Mouse (Mus musculus): Measurements from ENCODE around the gene Kctd10. TPM values are rescaled to one million over a fixed set of nuclear protein-coding genes. Genes with fewer than 3 reads are reported as not detected.
A peak's percentile ranks its signal among the peaks of the same experiment; 100 is the strongest.

Gene Kctd10
- polyA plus RNA-seq, 1 experiment from 2014 or later = 96.4 TPM

DNA sequence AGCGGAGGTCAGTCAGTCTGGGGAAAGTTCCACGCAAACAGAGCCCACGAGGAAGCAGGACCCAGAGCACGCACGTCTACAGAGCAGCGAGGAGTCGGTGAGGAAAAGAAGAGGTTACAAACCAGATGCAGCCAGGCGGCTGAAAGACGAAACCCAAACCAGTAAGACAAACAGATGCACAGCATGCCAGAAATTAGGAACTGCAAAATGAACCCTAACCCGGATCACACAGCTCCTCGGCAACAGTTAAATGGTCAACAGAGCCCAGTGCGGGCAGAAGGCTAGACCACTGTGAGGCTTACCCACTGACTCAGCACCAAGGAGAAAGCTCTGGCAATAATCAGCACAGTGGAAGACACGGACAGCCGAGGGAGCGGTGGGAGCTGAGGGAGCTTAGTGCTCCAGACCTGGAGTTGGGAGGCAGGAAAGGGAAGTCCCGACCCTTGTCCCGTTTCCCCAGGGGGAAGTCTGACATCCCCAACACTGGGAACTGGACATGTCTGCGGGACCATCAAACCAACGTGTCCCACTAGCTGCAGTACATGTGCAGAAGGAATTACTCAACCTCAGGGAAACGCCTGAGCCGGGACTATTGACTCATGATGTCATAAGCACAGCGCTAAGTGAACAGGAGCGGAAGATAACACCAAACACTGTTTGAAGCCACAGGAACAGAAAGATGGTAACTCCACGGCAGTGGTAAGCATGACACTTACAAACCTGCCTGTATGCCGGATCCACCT is 8.4 kb downstream of the Kctd10 start:
- peak; percentile 61 for TF ChIP-seq EP300 (optimal IDR thresholded peaks at IDR 0.05)
- TF ChIP-seq CTCF (IDR thresholded peaks at IDR 0.05; ENCODE audit: low read depth) = no peak
- no peaks in the 10 kb centered on the region for H3K27me3 ChIP-seq (ENCODE audit: control insufficient read depth, insufficient read depth, low read length)
- peaks cover 37% of the 10 kb centered on the region for H3K4me1 ChIP-seq (replicated peaks; ENCODE audit: control insufficient read depth, insufficient read depth)
- peak; percentile 38 for ATAC-seq (ENCODE audit: low FRiP score, low TSS enrichment)
- no peaks in the 10 kb centered on the region for H3K9me3 ChIP-seq (ENCODE audit: control insufficient read depth, low read length)
- peak; percentile 59 for DNase-seq (ENCODE audit: low spot score)
- H3K9ac ChIP-seq (ENCODE audit: low read length) = 0 out of 2 replicates have a peak overlapping the region, but pooled peaks have one; percentile 36
- WGBS = 40% methylated on average over 25 of the region's 25 CpGs
- peak overlapping the region; percentile 32; the same call in 1 of the 2 replicates for H3K4me2 ChIP-seq (replicated peaks; ENCODE audit: low read depth)
- H3K4me3 ChIP-seq (ENCODE audit: low read depth, low read length) = no peak overlapping the region
- H3K27ac ChIP-seq (replicated peaks) = peak overlapping the region; percentile 95
- H3K36me3 ChIP-seq (ENCODE audit: control insufficient read depth, insufficient read depth, low read length) = peaks cover 28% of the 10 kb centered on the region

DNA sequence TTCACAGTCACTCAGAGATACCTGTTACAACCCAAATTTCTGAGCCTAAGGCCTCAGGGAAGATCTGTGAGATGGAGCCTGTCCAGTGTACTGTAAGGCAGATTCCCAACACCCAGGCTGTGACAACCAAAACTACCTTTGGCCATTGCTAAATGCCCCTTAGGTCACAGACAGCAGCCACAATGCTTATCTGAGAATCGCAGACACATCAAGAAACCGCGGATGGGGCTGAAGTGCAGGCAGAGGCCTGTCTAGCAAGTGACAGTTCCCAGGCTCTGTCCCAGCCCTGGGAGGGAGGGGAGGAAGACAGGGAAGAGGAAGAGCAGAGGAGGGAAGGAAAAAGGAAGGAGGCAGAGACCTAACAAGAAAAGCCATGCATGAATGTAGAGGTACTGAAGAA is 9.0 kb downstream of the Kctd10 start:
- no peak for TF ChIP-seq CTCF (IDR thresholded peaks at IDR 0.05; ENCODE audit: low read depth)
- TF ChIP-seq EP300 (optimal IDR thresholded peaks at IDR 0.05) = no peak
- WGBS = 34% methylated on average over 3 of the region's 3 CpGs
- peaks cover 37% of the 10 kb centered on the region for H3K4me1 ChIP-seq (replicated peaks; ENCODE audit: control insufficient read depth, insufficient read depth)
- H3K27ac ChIP-seq (replicated peaks) = peak overlapping the region; percentile 95
- DNase-seq (ENCODE audit: low spot score) (no peak), ATAC-seq (ENCODE audit: low FRiP score, low TSS enrichment) (no peak)
- H3K4me2 ChIP-seq (replicated peaks; ENCODE audit: low read depth) = peak overlapping the region; percentile 32
- no peak overlapping the region for H3K4me3 ChIP-seq (ENCODE audit: low read depth, low read length)
- H3K27me3 ChIP-seq (ENCODE audit: control insufficient read depth, insufficient read depth, low read length) = no peaks in the 10 kb centered on the region
- H3K9ac ChIP-seq (ENCODE audit: low read length) = peak overlapping the region; percentile 36; the same call in 1 of the 2 replicates
- H3K9me3 ChIP-seq (ENCODE audit: control insufficient read depth, low read length) = no peaks in the 10 kb centered on the region
- H3K36me3 ChIP-seq (ENCODE audit: control insufficient read depth, insufficient read depth, low read length) = peaks cover 32% of the 10 kb centered on the region

DNA sequence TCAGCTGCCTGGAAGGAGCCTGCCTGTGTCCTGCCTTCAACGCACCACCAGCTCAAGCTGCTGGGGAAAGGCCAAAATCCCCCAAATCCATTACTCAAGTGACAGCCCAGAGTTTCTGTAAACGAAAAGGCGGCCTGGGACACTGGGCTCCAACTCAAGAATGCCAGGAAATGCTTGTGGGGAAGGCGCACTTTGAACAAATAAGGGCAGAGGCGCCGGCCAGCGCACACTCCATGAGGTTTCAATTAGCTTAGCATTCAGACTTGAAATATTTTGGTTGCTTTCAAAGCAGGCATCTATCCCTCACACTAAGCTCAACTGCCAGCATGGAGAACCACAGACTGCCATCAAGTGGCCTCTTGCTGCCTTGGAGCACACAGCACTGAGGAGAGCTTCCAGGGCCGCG is 9.9 kb downstream of the Kctd10 start:
- Histone ChIP-seq H3K4me2 (replicated peaks; ENCODE audit: low read depth) (peak overlapping the region; percentile 32), H3K4me3 (ENCODE audit: low read depth, low read length) (no peak overlapping the region), H3K36me3 (ENCODE audit: control insufficient read depth, insufficient read depth, low read length) (peaks cover 36% of the 10 kb centered on the region), H3K9ac (ENCODE audit: low read length) (peak overlapping the region; percentile 36; the same call in 1 of the 2 replicates), H3K9me3 (ENCODE audit: control insufficient read depth, low read length) (no peaks in the 10 kb centered on the region), H3K27me3 (ENCODE audit: control insufficient read depth, insufficient read depth, low read length) (no peaks in the 10 kb centered on the region), H3K27ac (replicated peaks) (peak overlapping the region; percentile 95), H3K4me1 (replicated peaks; ENCODE audit: control insufficient read depth, insufficient read depth) (peaks cover 39% of the 10 kb centered on the region)
- DNase-seq (ENCODE audit: low spot score) (peak; percentile 63), ATAC-seq (ENCODE audit: low FRiP score, low TSS enrichment) (peak; percentile 47; the same call in 1 of the 2 replicates)
- TF ChIP-seq EP300 (optimal IDR thresholded peaks at IDR 0.05) = peak; percentile 71
- TF ChIP-seq CTCF (IDR thresholded peaks at IDR 0.05; ENCODE audit: low read depth) = peak; percentile 64
- WGBS = 23% methylated on average over 9 of the region's 9 CpGs

DNA sequence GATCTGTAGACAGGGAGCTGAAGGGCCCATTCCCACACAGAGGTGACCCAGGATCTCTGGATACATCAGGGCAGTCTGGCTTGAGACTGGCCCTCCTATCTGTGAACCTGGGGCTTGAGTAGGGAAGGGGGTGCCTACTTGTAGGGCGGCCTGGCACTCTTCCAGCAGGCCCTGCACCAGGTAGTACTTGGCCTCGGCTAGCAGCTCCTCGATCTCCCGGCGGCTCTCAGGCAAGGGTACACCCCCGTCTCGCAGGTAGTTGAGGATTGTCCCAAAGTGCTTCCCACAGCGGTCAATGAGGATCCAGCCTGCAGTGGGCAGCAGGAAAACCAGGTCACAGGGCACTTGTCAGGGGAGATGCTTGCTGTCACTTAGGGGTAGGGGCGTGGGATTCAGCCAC is 10.4 kb downstream of the Kctd10 start:
- Histone ChIP-seq H3K36me3 (ENCODE audit: control insufficient read depth, insufficient read depth, low read length) (peaks cover 33% of the 10 kb centered on the region), H3K4me1 (replicated peaks; ENCODE audit: control insufficient read depth, insufficient read depth) (peaks cover 39% of the 10 kb centered on the region), H3K27me3 (ENCODE audit: control insufficient read depth, insufficient read depth, low read length) (no peaks in the 10 kb centered on the region), H3K4me3 (ENCODE audit: low read depth, low read length) (no peak overlapping the region), H3K27ac (replicated peaks) (peak overlapping the region; percentile 95), H3K9ac (ENCODE audit: low read length) (peak overlapping the region; percentile 41), H3K9me3 (ENCODE audit: control insufficient read depth, low read length) (no peaks in the 10 kb centered on the region), H3K4me2 (replicated peaks; ENCODE audit: low read depth) (0 out of 2 replicates have a peak overlapping the region, but pooled peaks have one; percentile 23)
- DNase-seq (ENCODE audit: low spot score) = no peak
- no peak for TF ChIP-seq CTCF (IDR thresholded peaks at IDR 0.05; ENCODE audit: low read depth)
- WGBS = 49% methylated on average over 9 of the region's 9 CpGs
- no peak for ATAC-seq (ENCODE audit: low FRiP score, low TSS enrichment)

DNA sequence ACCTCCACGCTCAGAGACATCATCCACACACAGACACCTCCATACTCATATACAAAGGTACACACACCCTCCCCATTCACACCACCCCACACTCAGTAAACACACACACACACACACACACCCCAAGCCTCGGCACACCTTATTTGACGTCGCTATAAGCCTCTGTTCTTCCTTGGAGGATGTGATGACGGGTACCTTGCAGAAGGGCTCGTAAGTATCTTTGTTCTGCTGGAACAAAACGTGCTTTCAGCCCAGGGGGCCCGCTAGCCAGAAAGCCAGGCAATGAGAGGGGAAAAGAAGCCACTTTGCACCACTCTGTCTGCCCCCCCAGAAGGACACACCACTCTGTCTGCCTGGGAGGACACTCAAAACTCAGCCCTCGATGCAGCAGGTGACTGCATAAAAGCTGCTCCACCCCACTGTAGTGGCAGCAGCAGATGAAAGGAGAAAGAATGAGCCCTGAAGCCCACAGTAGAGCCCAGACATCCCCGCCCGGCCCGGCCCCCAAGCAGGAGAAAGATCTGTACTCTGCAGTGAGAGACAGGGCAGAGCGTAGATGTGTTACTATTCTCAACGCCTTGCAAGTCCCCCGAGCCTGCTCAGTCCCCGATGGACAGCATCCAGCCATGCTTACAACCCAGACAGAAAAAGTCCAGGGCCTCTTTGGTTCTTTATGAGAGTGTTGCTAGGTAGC is 11.4 kb downstream of the Kctd10 start:
- H3K27ac ChIP-seq (replicated peaks) = peak overlapping the region; percentile 95
- DNase-seq (ENCODE audit: low spot score) (peak; percentile 48), ATAC-seq (ENCODE audit: low FRiP score, low TSS enrichment) (no peak)
- no peaks in the 10 kb centered on the region for H3K9me3 ChIP-seq (ENCODE audit: control insufficient read depth, low read length)
- peaks cover 26% of the 10 kb centered on the region for H3K36me3 ChIP-seq (ENCODE audit: control insufficient read depth, insufficient read depth, low read length)
- TF ChIP-seq EP300 (optimal IDR thresholded peaks at IDR 0.05) = no peak
- TF ChIP-seq CTCF (IDR thresholded peaks at IDR 0.05; ENCODE audit: low read depth) = no peak
- H3K4me3 ChIP-seq (ENCODE audit: low read depth, low read length) = no peak overlapping the region
- H3K4me1 ChIP-seq (replicated peaks; ENCODE audit: control insufficient read depth, insufficient read depth) = peaks cover 39% of the 10 kb centered on the region
- WGBS = 67% methylated on average over 16 of the region's 16 CpGs
- no peak overlapping the region for H3K4me2 ChIP-seq (replicated peaks; ENCODE audit: low read depth)
- H3K27me3 ChIP-seq (ENCODE audit: control insufficient read depth, insufficient read depth, low read length) = no peaks in the 10 kb centered on the region
- H3K9ac ChIP-seq (ENCODE audit: low read length) = peak overlapping the region; percentile 41; the same call in 1 of the 2 replicates

Data from stomach, postnatal 0 days (tissue).